8 mouse cellular contexts compared by ENCODE assay signal in the genomic region with DNA sequence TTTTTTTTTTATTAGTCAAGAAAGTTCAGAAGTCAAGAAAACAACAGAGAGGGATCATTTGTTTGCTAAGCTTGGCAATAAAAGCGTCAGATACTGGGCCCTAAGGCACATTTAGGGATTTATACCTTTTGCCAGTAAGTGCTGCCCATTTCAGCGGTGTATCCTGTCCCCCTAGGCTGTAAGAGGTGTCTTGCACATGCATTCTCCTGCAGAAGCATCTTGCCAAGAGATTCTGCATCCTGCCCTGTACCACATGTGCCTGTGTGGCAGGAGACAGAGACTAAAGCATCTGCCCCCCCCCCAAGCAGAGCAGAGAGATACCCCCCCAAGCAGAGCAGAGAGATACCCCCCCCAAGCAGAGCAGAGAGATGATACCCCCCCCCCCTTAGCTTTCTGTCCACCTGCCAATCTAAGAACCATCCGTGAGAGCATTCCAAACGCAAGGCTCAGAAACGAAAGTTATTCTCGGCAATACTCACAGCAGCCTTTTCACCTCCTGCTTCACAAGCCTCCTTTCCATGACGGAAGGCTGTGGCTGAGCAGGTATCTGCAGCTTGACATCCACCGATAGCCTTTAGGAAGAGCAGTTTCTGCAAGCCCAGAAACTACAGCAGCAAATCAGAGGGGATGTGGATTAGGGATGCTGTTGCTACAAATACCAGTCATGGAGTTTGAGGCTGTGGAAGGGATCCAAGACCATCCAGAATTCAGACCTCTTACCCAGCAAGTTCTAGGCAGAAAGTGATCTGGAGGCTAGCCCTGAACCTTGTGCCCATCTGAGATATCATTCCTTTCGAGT. TPM values are rescaled to one million over a fixed set of nuclear protein-coding genes. Genes with fewer than 3 reads are reported as not detected.
DNase-seq lines count a peak whose midpoint lies in the region; ATAC-seq and TF ChIP-seq lines count a peak whose summit lies in the region.

A gene (minus strand): TSS at position 641 of the 799 bp plus-strand sequence.

- peaks cover 3% of the 10 kb centered on the region; the same call in 1 of the 2 replicates for H3K4me1 ChIP-seq in liver, postnatal 0 days (ENCODE audit: insufficient read depth)
- no peaks in the 10 kb centered on the region for H3K4me1 ChIP-seq in intestine, postnatal 0 days (replicated peaks; ENCODE audit: control insufficient read depth, insufficient read depth, low read length)
- H3K4me1 ChIP-seq in olfactory bulb, adult 2 months (ENCODE audit: control insufficient read depth, insufficient read depth, low read length), result no peaks in the 10 kb centered on the region

- H3K9me3 ChIP-seq in liver, postnatal 0 days (ENCODE audit: low read length), result no peaks in the 10 kb centered on the region
- no peaks in the 10 kb centered on the region for H3K9me3 ChIP-seq in intestine, postnatal 0 days (ENCODE audit: control insufficient read depth)

- no peak for TF ChIP-seq POLR2A in olfactory bulb, adult 2 months (IDR thresholded peaks at IDR 0.05; ENCODE audit: insufficient read depth, low read depth, low read length)

- DNase-seq in cerebellum, adult 9-11 months, result peak; percentile 4
- no peak for DNase-seq in cerebellum, adult 9-10 months
- no peak for DNase-seq in liver, postnatal 0 days
- no peak for DNase-seq in liver
- no peak for DNase-seq in adipocyte (ENCODE audit: low spot score)
- no peak for DNase-seq in adrenal gland, adult 8-10 months

- H3K4me3 ChIP-seq in liver, postnatal 0 days (ENCODE audit: low read depth, low read length), result no peak within 1 kb of the TSS
- H3K4me3 ChIP-seq in intestine, postnatal 0 days (ENCODE audit: low read depth, low read length), result no peak within 1 kb of the TSS
- peak within 1 kb of the TSS; percentile 69 for H3K4me3 ChIP-seq in olfactory bulb, adult 2 months (ENCODE audit: insufficient read depth, low read depth, low read length)

- no peaks in the 10 kb centered on the region for H3K27me3 ChIP-seq in liver, postnatal 0 days (ENCODE audit: insufficient read depth, low read length)
- H3K27me3 ChIP-seq in intestine, postnatal 0 days (replicated peaks; ENCODE audit: control insufficient read depth, insufficient read depth, low read length), result no peaks in the 10 kb centered on the region

- no peak within 1 kb of the TSS for H3K27ac ChIP-seq in liver, postnatal 0 days (ENCODE audit: low read depth)
- H3K27ac ChIP-seq in intestine, postnatal 0 days (ENCODE audit: low read depth, low read length), result no peak within 1 kb of the TSS
- H3K27ac ChIP-seq in olfactory bulb, adult 2 months (ENCODE audit: insufficient read depth, low read depth, low read length), result no peak within 1 kb of the TSS

- 0 out of 2 replicates have a peak within 1 kb of the TSS, but pooled peaks have one; percentile 13 for H3K4me2 ChIP-seq in liver, postnatal 0 days (ENCODE audit: low read depth, low read length)
- H3K4me2 ChIP-seq in intestine, postnatal 0 days (replicated peaks; ENCODE audit: low read depth), result peak within 1 kb of the TSS; percentile 43

- 27% methylated on average over 9 of the region's 9 CpGs for WGBS in liver, postnatal 0 days (ENCODE audit: insufficient replicate concordance)
- 20% methylated on average over 9 of the region's 9 CpGs for WGBS in intestine, postnatal 0 days
- 19% methylated on average over 9 of the region's 9 CpGs for WGBS in olfactory bulb, adult 2 months

- no peak for TF ChIP-seq CTCF in liver, postnatal 0 days (IDR thresholded peaks at IDR 0.05; ENCODE audit: low read depth)
- no peak for TF ChIP-seq CTCF in intestine, postnatal 0 days (IDR thresholded peaks at IDR 0.05; ENCODE audit: low read depth)
- no peak for TF ChIP-seq CTCF in olfactory bulb, adult 2 months (IDR thresholded peaks at IDR 0.05; ENCODE audit: insufficient read depth, low read depth, low read length)

- H3K36me3 ChIP-seq in liver, postnatal 0 days (replicated peaks; ENCODE audit: insufficient read depth, low read length), result no peaks in the 10 kb centered on the region
- H3K36me3 ChIP-seq in intestine, postnatal 0 days (ENCODE audit: control insufficient read depth, insufficient read depth), result no peaks in the 10 kb centered on the region

- no peak for ATAC-seq in liver, postnatal 0 days
- ATAC-seq in intestine, postnatal 0 days, result no peak

- no peak for TF ChIP-seq EP300 in liver, postnatal 0 days (IDR thresholded peaks at IDR 0.05; ENCODE audit: low read depth)

- H3K9ac ChIP-seq in liver, postnatal 0 days (replicated peaks), result no peak within 1 kb of the TSS
- no peak within 1 kb of the TSS for H3K9ac ChIP-seq in intestine, postnatal 0 days (ENCODE audit: low read depth, low read length)

RNA-seq across cellular contexts. Expression of the gene that starts here (rescaled TPM):
- polyA plus RNA-seq in liver, postnatal 0 days (2015; fragmentation: Nextera tagmentation; extraction: Ambion mirVana), result 0.12 and 0.19 TPM in 2 replicates
- 0.26 and 0.56 TPM in 2 replicates for polyA plus RNA-seq in intestine, postnatal 0 days (2015; fragmentation: Nextera tagmentation; extraction: Ambion mirVana)
- polyA plus RNA-seq in olfactory bulb, adult 2 months (2012; ENCODE audit: insufficient read depth, insufficient read length, low replicate concordance, missing spikeins), result not detected in 2 replicates
- 1 to 10 TPM in 2 of 4 experiments, not detected in 2; 3.1 to 3.4 TPM for total RNA-seq in adrenal gland, adult 8-10 months (2022)
